Mouse (Mus musculus): ENCODE results near the gene Filip1l.

Gene Filip1l

DNA sequence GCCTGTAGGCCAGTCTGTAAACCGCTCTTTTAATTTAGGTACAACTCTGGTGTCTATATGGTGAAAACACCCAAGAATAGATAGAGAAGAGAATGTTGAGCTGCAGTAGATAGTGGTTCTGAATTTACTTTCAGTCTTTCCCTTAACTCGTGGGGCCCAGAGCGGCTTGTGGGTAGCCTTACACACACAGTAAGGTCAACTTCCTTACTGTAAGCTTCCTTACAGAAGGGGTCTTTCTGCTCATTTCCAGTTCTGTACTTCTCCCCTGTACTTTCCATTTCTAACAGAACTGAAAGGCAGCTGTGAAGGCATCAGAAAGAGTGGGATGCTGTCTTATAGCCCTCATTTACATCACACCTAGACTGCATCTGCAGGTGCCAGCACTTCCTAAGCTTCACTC lies 78.4 kb downstream of the Filip1l start:
- intact Hi-C loops (cut with DNase I): no loop called here

DNA sequence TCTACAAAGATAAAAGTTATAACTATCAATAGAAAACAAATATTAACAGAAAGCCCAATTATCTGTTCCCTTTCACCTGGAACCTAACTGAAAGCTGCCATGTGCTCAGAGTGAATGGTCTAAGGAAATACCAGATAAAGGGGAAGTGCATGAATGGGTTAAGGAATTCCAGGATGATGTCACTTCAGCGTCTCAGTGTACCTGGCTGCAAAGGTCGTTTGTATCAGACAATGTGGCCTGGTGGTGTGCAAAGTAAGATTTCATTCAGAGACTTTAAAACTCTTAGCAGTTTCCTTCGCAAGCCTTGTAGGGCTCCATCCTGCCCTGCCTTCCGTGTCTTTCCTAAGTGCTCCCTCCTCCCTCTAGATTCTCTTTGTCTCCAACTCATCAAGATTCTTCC lies 80.3 kb downstream of the Filip1l start:
- intact Hi-C loops (cut with DNase I): no loop called here

DNA sequence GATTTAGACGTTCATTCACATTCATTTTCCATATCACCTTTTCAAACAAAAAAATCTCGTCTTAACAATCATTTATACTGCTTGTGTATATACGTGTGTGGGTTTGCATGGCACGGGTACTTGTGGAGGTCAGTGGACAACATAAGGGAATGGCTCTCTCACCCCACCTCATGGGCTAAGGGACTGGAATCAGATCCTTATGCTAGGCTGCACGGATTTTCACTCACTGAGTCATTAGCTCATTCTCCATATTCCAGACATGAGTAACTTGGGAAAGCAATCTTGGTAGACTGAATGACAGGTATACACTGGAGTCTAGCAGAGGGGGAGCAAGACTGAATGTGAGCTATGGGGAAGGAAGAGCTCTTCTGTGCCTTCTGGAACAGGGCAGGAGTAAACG lies 80.8 kb downstream of the Filip1l start:
- intact Hi-C loops (cut with DNase I): no loop called here

DNA sequence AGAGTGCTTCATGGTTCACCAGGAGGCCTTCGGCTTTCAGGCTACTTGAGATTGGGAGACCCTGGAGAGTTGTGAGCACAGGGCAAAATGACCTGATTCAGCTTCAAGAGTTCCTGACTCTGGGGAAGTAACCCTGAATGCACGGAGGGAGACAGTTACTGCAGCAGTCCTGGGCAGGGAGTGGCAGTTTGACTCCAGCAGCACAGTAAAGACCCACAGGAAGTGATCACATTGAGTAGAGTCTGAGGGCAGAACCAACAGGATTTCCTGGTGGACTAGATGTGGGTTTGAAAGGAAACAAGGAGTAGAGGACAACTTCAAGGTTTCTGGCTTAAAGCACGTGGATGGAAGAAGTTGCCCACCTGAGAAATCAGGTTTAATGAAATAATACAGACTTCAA lies 81.7 kb downstream of the Filip1l start:
- intact Hi-C loops (cut with DNase I): no loop called here

GRCm38 (mm10) chr16:57437523-57438287 lies 84.8 kb downstream of the Filip1l start:
- intact Hi-C loops (cut with DNase I): no loop called here

DNA sequence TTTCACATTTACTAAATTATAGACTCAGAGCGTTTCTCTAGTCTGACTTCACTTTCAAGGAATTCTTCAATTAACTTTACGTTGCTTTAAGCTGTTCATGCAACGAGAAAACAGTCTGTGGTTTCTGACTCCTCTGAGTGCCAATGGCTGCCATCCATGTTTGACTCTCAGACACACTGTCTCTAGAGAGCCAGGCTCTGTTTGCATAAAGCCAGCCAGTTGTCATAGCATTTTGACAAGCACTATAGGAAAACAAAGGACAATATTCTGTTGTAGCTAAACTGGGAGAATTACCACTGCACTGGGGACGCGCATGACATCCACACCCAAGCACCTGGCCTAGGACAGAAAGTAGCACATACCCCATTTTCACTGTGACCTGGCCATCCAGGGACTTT lies 85.4 kb downstream of the Filip1l start:
- intact Hi-C loops (cut with DNase I): no loop called here

DNA sequence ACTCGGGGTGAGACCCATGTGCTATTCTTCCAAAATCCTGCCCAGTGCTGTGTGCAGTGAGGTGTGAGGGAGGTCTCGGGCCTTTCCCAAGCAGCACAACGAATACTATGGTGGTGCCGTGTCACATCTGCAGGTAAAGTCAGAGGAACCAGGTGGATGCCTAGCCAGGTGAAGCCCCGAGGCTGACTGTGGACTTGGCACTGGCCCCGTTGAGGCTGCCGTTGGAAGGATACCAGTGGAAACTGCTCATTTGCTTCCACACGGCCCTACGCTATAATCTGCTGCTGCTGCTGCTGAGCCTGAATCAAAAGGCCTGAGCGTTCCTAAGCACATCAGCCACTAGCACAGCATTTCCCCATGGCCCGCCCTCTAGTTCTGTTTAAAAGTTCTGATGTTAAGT lies 86.3 kb downstream of the Filip1l start:
- intact Hi-C loops (cut with DNase I): no loop called here

- intact Hi-C loops (cut with DNase I): no loop called here
Observed at GRCm38 (mm10) chr16:57440706-57441437, 88.0 kb downstream of the Filip1l start.

- intact Hi-C loops (cut with DNase I): no loop called here
Observed at GRCm38 (mm10) chr16:57445096-57446094, 92.5 kb downstream of the Filip1l start.

DNA sequence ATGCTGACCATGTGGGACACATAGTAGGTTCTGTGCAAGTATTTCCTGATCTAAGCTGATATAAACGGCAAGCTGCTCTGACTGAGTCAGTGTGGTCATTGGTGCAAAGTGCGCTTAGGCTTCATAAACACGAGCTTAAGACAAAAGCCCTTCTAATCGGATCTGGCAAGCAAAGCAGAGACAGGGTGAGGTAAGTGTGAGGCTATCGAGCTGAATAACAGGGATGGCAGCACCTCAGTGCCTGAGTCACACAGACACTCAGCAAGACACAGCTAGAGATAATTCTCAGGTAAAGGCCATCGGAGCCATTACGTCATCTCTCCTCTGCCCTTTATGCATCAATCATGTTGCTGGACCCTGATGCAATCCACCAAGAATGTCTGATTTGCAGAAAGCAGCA lies 100.1 kb downstream of the Filip1l start:
- intact Hi-C loops (cut with DNase I): no loop called here

DNA sequence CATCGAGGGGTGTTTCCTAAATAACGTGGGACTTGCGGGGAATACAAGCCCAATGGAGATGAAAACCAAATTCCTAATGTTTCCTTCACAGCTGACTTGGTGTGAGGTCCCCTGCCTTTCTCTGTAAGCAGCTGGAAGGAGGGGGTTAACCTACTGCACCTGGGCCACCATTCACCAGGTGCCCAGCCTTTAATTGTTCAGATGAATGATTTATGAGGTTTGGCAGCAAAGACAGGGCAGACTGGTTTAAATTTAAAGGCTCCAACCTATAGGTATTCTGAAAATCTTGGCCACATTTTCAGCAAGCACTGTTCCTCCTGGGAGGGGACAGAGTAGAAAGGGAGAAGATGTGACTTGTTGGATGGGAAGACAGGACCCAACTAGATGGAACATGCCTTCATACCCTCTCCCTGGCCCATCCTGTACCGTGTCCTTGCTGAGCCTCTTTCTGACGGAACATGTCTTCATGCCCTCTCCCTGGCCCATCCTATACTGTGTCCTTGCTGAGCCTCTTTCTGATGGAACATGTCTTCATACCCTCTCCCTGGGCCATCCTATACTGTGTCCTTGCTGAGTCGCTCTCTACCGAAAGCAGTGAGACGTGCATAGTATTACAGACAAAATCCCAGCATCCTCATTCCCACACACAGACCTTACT lies 101.3 kb downstream of the Filip1l start:
- intact Hi-C loops (cut with DNase I): no loop called here

DNA sequence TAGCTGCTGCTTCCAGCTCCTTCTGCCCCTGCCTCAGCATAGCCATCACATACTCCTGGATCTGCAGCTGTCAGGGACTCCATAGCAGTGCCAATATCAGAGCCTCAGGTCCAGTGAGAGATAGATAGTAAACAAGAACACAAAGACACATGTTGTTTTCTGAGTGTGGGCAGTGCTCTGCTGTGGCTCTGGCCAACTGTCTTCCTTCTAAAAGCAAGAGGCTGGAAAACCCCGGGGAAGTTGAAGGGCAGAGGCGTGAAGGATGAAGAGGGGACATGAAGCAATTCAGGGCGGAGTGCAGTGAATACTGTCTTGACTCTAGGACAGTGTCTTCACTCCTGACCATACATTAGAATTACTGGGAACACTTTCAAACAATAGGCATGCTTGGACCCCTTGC lies 102.7 kb downstream of the Filip1l start:
- intact Hi-C loops (cut with DNase I): no loop called here

DNA sequence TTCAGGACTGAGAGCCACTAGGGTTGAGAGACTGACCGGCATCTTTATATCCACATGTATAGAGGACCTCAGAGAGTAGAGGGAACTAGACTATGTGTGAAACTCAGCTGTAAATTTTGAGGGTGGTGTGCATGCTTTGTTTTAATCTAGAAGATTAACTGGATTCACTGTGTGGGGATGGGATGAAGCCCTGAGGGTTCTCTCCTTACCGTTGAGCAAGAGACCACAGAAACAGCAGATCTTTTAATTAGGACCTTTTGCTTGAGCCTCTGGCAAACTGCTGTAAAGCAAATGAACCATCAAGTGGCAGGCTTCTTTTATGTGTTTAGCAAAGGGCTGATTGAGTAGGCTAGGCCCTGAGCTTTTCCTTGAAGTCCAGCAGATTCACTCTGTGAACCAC lies 103.1 kb downstream of the Filip1l start:
- intact Hi-C loops (cut with DNase I): no loop called here

- intact Hi-C loops (cut with DNase I): no loop called here
Observed at GRCm38 (mm10) chr16:57465386-57465913, 112.6 kb downstream of the Filip1l start.

GRCm38 (mm10) chr16:57469301-57469700 lies 116.4 kb downstream of the Filip1l start:
- intact Hi-C loops (cut with DNase I): no loop called here

GRCm38 (mm10) chr16:57469869-57470268 lies 117.0 kb downstream of the Filip1l start:
- intact Hi-C loops (cut with DNase I): no loop called here

- intact Hi-C loops (cut with DNase I): no loop called here
Observed at GRCm38 (mm10) chr16:57470286-57470830, 117.5 kb downstream of the Filip1l start.

DNA sequence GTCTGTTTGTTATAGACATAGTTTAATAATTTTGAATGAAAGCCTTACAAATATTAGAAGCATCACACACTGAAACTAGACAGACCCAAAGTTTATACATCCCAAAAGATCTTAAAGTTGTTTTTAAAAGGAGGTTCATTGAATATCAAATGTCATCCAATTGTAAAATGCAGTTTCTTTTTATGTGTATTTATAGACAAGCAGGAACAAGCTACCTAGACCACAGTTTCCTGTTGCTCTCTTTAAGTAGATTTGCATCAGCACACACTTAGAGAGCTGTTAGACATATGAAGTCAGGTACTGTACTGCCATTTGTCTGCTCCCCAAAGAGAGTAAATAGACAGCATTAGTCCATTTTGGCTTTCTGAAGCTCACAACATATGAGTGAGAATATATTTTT lies 118.2 kb downstream of the Filip1l start:
- intact Hi-C loops (cut with DNase I): no loop called here

DNA sequence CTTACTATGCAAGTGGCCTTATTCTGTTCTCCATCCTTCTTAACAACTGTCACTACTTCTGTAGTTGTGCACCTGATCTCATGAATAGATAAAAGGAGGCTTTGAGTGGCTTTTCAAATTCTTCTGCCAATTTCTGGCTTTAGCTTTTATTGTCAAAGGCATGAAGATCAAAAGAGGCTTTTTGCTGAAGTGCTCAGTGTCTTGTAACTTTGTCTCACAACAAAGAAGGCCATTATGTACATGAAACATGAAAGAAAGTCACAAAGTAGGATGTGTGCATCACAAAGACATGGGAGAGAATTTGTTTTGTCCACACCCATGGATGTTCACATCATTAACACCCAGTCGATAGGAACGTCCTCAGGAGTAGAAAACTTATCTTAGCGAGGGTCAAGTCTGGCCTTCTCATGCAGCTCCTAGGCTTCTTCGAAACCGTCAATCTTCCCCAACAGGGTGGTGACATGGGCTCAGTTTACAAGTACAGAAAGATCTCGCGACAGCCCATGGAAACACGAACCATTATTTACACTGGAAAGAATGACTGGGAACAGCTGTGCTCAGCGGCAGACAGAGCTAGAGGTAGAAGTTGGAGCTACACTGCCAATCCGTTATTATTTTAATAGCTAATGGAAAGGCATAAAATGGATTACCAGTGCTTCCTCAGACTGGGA lies 120.7 kb downstream of the Filip1l start:
- intact Hi-C loops (cut with DNase I): no loop called here

DNA sequence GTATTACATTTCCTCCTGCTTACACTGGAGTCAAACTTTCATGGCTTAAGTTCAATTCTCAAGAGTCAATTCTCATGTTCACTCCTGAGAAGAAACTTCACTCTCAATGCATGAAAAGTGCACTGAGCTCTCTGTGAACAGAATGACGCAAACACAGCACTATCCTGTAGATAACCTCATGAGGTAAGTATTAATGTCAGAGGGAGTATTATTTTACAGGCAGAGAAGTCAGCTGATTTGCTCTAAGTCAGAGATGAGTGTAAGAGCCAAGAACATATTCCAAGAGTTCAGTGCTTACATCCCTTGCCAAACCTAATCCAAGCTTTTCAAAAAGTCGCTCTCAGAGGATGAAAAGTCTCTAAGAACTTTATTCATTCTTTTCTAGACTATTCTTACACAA lies 125.6 kb downstream of the Filip1l start:
- intact Hi-C loops (cut with DNase I): no loop called here

Measured in adrenal gland (tissue).